Mouse (Mus musculus): ENCODE measurements at regions not wholly inside any gene's neighbourhood (a gene's known extent, or its start where the extent isn't known, plus 50 kb on each side); places are given as distances from the start of the nearest gene placed in this dataset.
A peak's percentile ranks its signal among the peaks of the same experiment; 100 is the strongest.

GRCm38 (mm10) chr16:29808851-29809250 lies 229.7 kb downstream of the Opa1 start:
- no peak overlapping the region for H3K4me3 ChIP-seq (replicated peaks)
- H3K9ac ChIP-seq (replicated peaks): no peak overlapping the region
- no peaks in the 10 kb centered on the region for H3K36me3 ChIP-seq
- H3K27me3 ChIP-seq: peaks cover 58% of the 10 kb centered on the region
- WGBS: 59% methylated on average over 4 of the region's 4 CpGs
- H3K4me2 ChIP-seq (replicated peaks): no peak overlapping the region
- H3K4me1 ChIP-seq (replicated peaks): peaks cover 19% of the 10 kb centered on the region
- peak; percentile 50; the same call in 1 of the 2 replicates for ATAC-seq
- H3K9me3 ChIP-seq: no peaks in the 10 kb centered on the region
- H3K27ac ChIP-seq: no peak overlapping the region

DNA sequence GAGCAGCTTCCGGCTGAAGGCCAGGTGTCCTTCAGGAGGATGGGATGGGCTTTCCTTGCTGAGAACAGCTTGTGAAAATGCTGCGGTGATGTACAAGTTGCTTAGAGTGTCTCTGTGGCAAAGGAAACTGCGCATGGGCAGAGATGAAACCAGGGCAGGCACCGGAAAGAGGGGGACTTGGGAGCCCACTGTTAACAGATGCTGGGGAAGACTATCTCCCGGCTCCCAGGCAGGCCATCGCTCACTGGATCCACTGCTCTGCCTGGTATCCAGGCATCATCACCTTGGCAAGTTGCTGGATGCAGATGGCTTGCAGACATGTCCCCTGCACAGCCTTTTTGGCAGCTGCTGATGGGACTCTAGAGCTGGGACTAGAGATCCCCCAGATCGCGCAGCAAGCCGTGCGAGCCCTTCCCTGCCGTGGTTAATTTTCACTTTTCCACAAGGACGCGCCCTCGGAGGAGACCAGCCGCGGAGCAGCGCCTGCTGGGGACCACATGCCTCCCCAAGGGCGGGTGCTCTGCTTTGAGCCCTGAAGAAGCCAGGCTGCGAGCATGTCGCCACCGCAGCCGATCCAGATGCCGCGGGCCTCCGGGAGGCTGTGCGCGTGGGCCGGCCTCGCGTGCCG lies 234.4 kb downstream of the Opa1 start:
- 4% methylated on average over 31 of the region's 31 CpGs for WGBS
- H3K9me3 ChIP-seq: no peaks in the 10 kb centered on the region
- peak overlapping the region; percentile 85 for H3K27ac ChIP-seq
- H3K4me1 ChIP-seq (replicated peaks): peaks cover 32% of the 10 kb centered on the region
- peak overlapping the region; percentile 93 for H3K9ac ChIP-seq (replicated peaks)
- H3K4me2 ChIP-seq (replicated peaks): peak overlapping the region; percentile 96
- H3K36me3 ChIP-seq: no peaks in the 10 kb centered on the region
- peak; percentile 71 for ATAC-seq
- peak overlapping the region; percentile 59 for H3K4me3 ChIP-seq (replicated peaks)
- peaks cover 59% of the 10 kb centered on the region for H3K27me3 ChIP-seq

DNA sequence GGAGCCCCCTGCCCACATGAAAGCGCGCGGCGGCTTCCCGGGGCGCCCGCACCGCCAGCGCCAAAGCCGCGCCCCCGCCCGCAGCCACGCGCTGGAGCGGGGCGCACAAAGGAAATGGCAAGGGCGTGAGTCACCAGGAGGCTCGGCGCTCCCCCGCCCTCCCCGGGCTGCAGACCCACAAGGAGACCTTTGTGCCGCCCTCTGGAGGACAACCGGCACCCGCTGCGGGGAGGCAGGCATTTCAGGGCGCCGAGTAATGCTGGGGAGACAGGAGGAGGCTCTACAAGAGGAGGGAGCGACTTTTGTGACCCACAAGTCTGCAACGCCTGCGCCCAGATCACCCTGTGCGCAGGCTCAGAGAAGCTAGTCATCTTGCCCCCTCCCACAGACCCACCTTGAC lies 234.9 kb downstream of the Opa1 start:
- peaks cover 29% of the 10 kb centered on the region for H3K4me1 ChIP-seq (replicated peaks)
- ATAC-seq: peak; percentile 75
- H3K4me2 ChIP-seq (replicated peaks): peak overlapping the region; percentile 96
- H3K27me3 ChIP-seq: peaks cover 59% of the 10 kb centered on the region
- under 1% methylated on average over 32 of the region's 32 CpGs for WGBS
- H3K27ac ChIP-seq: peak overlapping the region; percentile 85
- no peaks in the 10 kb centered on the region for H3K9me3 ChIP-seq
- peak overlapping the region; percentile 93 for H3K9ac ChIP-seq (replicated peaks)
- no peaks in the 10 kb centered on the region for H3K36me3 ChIP-seq
- H3K4me3 ChIP-seq (replicated peaks): peak overlapping the region; percentile 59

DNA sequence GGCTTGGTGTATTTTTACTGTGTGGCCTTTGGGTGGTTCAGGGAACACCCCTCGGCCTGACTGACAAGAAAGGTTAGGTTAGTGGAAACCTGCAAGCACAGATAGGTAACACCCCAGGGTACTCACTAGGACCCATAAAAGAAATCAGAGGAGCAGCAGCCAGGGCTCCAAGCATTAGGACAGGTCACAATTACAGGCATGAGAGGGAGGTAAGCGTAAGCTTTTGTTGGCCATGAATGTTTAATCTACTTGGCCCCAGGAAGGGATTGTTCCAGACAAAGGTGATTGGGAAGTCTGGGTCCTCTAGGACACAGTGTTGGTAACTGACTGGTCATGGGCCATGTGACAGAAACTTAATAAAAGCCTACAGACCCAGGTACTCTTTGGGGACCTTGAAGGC lies 235.5 kb downstream of the Opa1 start:
- 63% methylated on average over 2 of the region's 2 CpGs for WGBS
- H3K9ac ChIP-seq (replicated peaks): no peak overlapping the region
- no peaks in the 10 kb centered on the region for H3K9me3 ChIP-seq
- H3K36me3 ChIP-seq: no peaks in the 10 kb centered on the region
- peak overlapping the region; percentile 96; the same call in 1 of the 2 replicates for H3K4me2 ChIP-seq (replicated peaks)
- H3K4me3 ChIP-seq (replicated peaks): no peak overlapping the region; the same call in 1 of the 2 replicates
- H3K27ac ChIP-seq: no peak overlapping the region
- peaks cover 26% of the 10 kb centered on the region for H3K4me1 ChIP-seq (replicated peaks)
- no peak for ATAC-seq
- H3K27me3 ChIP-seq: peaks cover 59% of the 10 kb centered on the region

DNA sequence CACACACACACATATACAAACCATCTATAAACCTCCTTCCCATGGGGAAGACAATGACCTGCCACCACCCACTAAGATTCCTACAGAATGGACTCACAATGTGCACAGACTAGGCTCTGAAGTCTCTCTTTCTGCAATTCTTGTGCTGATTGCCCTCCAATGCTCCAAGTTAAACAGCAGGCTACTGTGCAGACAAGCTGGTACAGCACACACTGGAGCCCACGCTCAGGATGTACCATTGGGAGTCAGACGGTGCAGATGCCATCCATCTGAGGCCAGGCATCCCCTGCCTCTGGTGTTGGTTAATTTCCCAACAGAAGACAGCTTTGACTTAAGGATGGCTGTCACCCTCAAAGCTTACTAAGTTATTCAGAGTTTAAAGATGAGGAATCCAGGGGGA lies 236.1 kb downstream of the Opa1 start:
- Histone ChIP-seq H3K4me3 (replicated peaks) (no peak overlapping the region), H3K4me2 (replicated peaks) (no peak overlapping the region), H3K27me3 (peaks cover 56% of the 10 kb centered on the region), H3K27ac (no peak overlapping the region), H3K9ac (replicated peaks) (no peak overlapping the region), H3K9me3 (no peaks in the 10 kb centered on the region), H3K36me3 (no peaks in the 10 kb centered on the region), H3K4me1 (replicated peaks) (peaks cover 26% of the 10 kb centered on the region)
- ATAC-seq: no peak
- 64% methylated on average over 2 of the region's 2 CpGs for WGBS

DNA sequence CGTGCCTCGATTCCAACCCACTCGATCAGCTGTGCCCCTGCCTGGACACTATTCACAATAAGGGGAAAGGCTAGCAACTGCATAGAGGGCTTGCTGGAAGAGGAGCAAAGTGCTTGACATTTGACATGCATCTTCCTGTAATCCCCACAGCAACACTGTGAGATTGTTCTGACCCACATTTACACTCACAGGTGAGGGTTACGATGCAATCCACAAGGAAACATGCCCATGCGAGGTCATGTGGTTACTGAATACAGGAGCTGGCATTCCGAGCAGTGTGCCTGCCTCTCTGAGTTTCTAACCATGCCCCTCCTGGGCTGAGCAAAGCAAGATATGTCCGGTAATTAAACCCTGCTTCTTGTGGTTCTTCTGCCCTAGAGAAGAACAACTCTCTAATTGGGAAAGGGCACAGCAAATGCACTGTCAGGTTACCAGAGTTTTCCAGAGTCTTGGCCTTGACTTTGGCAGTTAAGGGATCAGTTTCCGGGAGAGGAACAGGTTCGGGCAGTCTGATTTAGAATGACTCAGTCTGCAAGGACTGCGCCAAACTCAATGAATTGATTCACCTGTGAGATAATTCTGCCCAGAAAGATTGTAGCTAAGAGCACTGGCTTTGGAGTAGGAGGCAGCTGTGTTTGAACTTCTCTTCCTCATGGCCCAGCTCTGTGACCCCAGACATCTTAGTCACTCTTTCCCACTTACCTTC lies 236.7 kb downstream of the Opa1 start:
- WGBS: 85% methylated on average over 10 of the region's 10 CpGs
- no peak overlapping the region for H3K27ac ChIP-seq
- H3K27me3 ChIP-seq: peaks cover 51% of the 10 kb centered on the region
- H3K9ac ChIP-seq (replicated peaks): no peak overlapping the region
- H3K4me3 ChIP-seq (replicated peaks): no peak overlapping the region
- no peaks in the 10 kb centered on the region for H3K9me3 ChIP-seq
- no peak overlapping the region for H3K4me2 ChIP-seq (replicated peaks)
- ATAC-seq: no peak
- no peaks in the 10 kb centered on the region for H3K36me3 ChIP-seq
- peaks cover 26% of the 10 kb centered on the region for H3K4me1 ChIP-seq (replicated peaks)

GRCm38 (mm10) chr16:29816681-29817369 lies 237.7 kb downstream of the Opa1 start:
- Histone ChIP-seq H3K4me2 (replicated peaks) (no peak overlapping the region), H3K4me3 (replicated peaks) (no peak overlapping the region), H3K27me3 (peaks cover 40% of the 10 kb centered on the region), H3K9me3 (no peaks in the 10 kb centered on the region), H3K4me1 (replicated peaks) (peaks cover 26% of the 10 kb centered on the region), H3K36me3 (no peaks in the 10 kb centered on the region), H3K27ac (no peak overlapping the region), H3K9ac (replicated peaks) (no peak overlapping the region)
- no peak for ATAC-seq
- 67% methylated on average over 10 of the region's 10 CpGs for WGBS

DNA sequence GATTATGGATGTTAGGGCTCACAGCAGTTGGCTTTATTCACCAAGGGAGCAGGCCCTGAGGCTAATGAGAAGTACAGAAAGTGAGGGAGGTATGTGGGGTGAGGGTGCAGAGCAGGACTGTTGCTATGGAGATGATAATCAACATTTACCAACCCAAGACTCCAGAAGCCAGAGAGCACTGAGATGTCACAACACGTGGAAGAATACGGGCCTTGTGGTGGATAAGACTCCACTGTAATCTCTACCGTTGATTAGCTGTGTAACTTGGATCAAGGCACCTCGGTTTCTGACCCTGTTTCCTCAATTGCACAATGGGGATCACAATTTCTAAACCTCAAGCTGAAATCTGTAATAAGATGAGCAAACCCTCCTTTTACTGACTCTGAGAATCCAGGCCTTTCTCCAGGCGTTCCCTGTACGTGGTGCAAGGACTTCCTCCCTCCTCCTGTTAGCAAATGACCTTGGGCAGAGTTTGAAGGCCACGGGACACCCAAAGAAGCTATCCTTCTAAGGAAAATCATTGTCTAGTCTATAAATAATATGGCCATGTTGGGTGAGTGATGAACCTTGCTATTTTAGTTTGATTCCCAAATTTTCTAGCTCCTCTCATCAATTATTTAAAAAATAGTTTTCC lies 239.8 kb downstream of the Opa1 start:
- ATAC-seq: no peak
- Histone ChIP-seq H3K4me2 (replicated peaks) (no peak overlapping the region), H3K36me3 (no peaks in the 10 kb centered on the region), H3K27ac (no peak overlapping the region), H3K27me3 (peaks cover 32% of the 10 kb centered on the region), H3K4me3 (replicated peaks) (no peak overlapping the region), H3K4me1 (replicated peaks) (peaks cover 13% of the 10 kb centered on the region), H3K9ac (replicated peaks) (no peak overlapping the region), H3K9me3 (no peaks in the 10 kb centered on the region)
- WGBS: 61% methylated on average over 7 of the region's 7 CpGs

DNA sequence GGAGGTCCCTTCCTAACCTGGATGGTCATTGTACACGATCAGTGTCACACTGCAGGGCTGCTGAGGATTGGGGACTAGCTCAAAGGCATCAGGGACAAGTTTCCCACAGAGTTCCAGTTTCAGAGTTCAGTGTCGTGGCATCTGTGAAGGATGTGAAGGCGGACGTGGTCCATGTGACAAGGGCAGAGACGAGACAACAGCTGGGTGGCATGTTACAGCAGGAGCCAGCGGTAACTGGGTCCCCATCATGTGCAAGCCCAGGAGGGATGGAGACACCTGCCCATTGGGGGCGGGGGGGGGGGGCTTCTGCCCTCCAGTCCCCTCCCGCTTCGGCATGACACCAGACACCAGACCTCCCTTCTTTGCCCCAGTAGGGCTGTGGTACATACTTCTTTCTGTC lies 241.6 kb downstream of the Opa1 start:
- ATAC-seq: no peak
- no peaks in the 10 kb centered on the region for H3K36me3 ChIP-seq
- WGBS: 86% methylated on average over 9 of the region's 9 CpGs
- no peaks in the 10 kb centered on the region for H3K9me3 ChIP-seq
- peaks cover 20% of the 10 kb centered on the region for H3K27me3 ChIP-seq
- no peak overlapping the region for H3K4me3 ChIP-seq (replicated peaks)
- H3K4me2 ChIP-seq (replicated peaks): no peak overlapping the region
- H3K4me1 ChIP-seq (replicated peaks): 0 out of 2 replicates have a peak, but pooled peaks cover 5% of the 10 kb centered on the region
- H3K9ac ChIP-seq (replicated peaks): no peak overlapping the region
- no peak overlapping the region for H3K27ac ChIP-seq

DNA sequence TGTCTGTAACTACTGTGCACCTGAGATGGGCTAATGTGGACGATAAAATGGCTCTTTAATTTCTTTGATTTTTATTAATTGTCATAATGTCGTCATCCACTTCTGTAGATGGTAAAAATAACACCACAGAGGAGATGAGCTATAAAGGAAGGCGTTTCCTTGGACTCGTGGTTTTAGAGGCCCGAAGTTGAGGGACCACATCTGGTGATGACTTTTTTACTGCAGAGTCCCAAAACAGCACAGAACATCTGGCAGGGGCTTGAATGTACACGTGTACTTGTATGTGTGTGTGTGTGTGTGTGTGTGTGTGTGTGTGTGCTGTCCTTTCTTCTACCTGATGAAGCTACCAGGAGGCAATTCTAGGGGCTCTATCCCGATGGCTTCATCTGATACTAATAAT lies 242.1 kb upstream of the Hes1 start:
- no peak for ATAC-seq
- H3K9ac ChIP-seq (replicated peaks): no peak overlapping the region
- no peaks in the 10 kb centered on the region for H3K36me3 ChIP-seq
- H3K4me1 ChIP-seq (replicated peaks): 0 out of 2 replicates have a peak, but pooled peaks cover under 1% of the 10 kb centered on the region
- no peak overlapping the region for H3K27ac ChIP-seq
- peaks cover 6% of the 10 kb centered on the region; the same call in 1 of the 2 replicates for H3K27me3 ChIP-seq
- no peaks in the 10 kb centered on the region for H3K9me3 ChIP-seq
- whole genome bisulfite sequencing: 83% methylated on average over 7 of the region's 7 CpGs
- no peak overlapping the region for H3K4me3 ChIP-seq (replicated peaks)
- no peak overlapping the region for H3K4me2 ChIP-seq (replicated peaks)

GRCm38 (mm10) chr16:29822843-29823401 lies 241.3 kb upstream of the Hes1 start:
- H3K27me3 ChIP-seq: 0 out of 2 replicates have a peak, but pooled peaks cover 3% of the 10 kb centered on the region
- no peak overlapping the region for H3K4me2 ChIP-seq (replicated peaks)
- no peak overlapping the region for H3K4me3 ChIP-seq (replicated peaks)
- H3K36me3 ChIP-seq: no peaks in the 10 kb centered on the region
- ATAC-seq: no peak
- no peaks in the 10 kb centered on the region for H3K4me1 ChIP-seq (replicated peaks)
- H3K27ac ChIP-seq: no peak overlapping the region
- H3K9me3 ChIP-seq: no peaks in the 10 kb centered on the region
- 65% methylated on average over 8 of the region's 8 CpGs for WGBS
- no peak overlapping the region for H3K9ac ChIP-seq (replicated peaks)
